In the genomic region with DNA sequence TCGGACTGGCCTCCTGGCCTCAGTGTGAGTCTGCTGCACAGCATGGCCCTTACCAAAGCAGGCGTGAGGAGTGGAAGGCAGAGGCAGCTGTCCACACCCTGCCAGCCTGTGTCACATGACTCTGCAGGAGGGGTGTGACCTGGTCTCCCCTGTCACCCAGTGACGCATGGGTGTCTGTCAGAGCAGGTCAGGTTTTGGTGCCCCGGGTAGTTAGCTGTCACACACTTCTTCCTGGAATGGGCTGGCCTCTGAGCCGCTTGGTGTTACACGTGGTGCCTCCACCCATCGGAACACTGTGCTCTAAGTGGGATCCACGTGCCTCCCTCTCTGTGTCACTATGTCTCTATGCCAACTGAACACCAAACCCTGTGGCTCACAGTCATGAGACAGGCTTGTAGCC, we compare ENCODE assay signal across 8 mouse cellular contexts. TPM values are rescaled to one million over a fixed set of nuclear protein-coding genes. Genes with fewer than 3 reads are reported as not detected.
DNase-seq lines count a peak whose midpoint lies in the region; ATAC-seq lines count a peak whose summit lies in the region.

No protein-coding gene starts in this region.

- H3K9ac ChIP-seq in midbrain, embryonic 13.5 days (replicated peaks) = no peak overlapping the region
- H3K9ac ChIP-seq in neural tube, embryonic 15.5 days (replicated peaks) = no peak overlapping the region

- H3K27ac ChIP-seq in midbrain, embryonic 13.5 days = no peak overlapping the region
- H3K27ac ChIP-seq in neural tube, embryonic 15.5 days (replicated peaks) = no peak overlapping the region

- no peak overlapping the region for H3K4me3 ChIP-seq in midbrain, embryonic 13.5 days (replicated peaks)
- H3K4me3 ChIP-seq in neural tube, embryonic 15.5 days (replicated peaks) = no peak overlapping the region

- H3K9me3 ChIP-seq in midbrain, embryonic 13.5 days = no peaks in the 10 kb centered on the region
- no peaks in the 10 kb centered on the region for H3K9me3 ChIP-seq in neural tube, embryonic 15.5 days (replicated peaks)

- H3K4me2 ChIP-seq in midbrain, embryonic 13.5 days (replicated peaks) = no peak overlapping the region
- no peak overlapping the region for H3K4me2 ChIP-seq in neural tube, embryonic 15.5 days

- no peaks in the 10 kb centered on the region for H3K27me3 ChIP-seq in midbrain, embryonic 13.5 days
- H3K27me3 ChIP-seq in neural tube, embryonic 15.5 days (replicated peaks) = no peaks in the 10 kb centered on the region

- peaks cover 63% of the 10 kb centered on the region for H3K4me1 ChIP-seq in midbrain, embryonic 13.5 days (replicated peaks)
- peaks cover 71% of the 10 kb centered on the region for H3K4me1 ChIP-seq in neural tube, embryonic 15.5 days

- DNase-seq in lung, adult 18-20 months = peak; percentile 72 to 80
- no peak for DNase-seq in lung, postnatal 4 days
- DNase-seq in c-Kit-positive CD71-positive TER-119-negative erythroid progenitor cells, embryonic 14.5 days (ENCODE audit: low read depth) = peak; percentile 56
- DNase-seq in induced T-regulatory cell, adult 2 months (ENCODE audit: low read depth) = peak; percentile 87
- DNase-seq in skeletal muscle tissue, adult 2 months (ENCODE audit: low read depth, low spot score) = peak; percentile 92
- DNase-seq in frontal cortex, postnatal 36 days (ENCODE audit: low spot score in 2 of 2) = no peak

- no peaks in the 10 kb centered on the region for H3K36me3 ChIP-seq in midbrain, embryonic 13.5 days
- no peaks in the 10 kb centered on the region for H3K36me3 ChIP-seq in neural tube, embryonic 15.5 days

- no peak for ATAC-seq in midbrain, embryonic 13.5 days
- ATAC-seq in neural tube, embryonic 15.5 days (ENCODE audit: low FRiP score) = no peak

- 89% methylated on average over 8 of the region's 8 CpGs for WGBS in midbrain, embryonic 13.5 days
- 80% methylated on average over 8 of the region's 8 CpGs for WGBS in neural tube, embryonic 15.5 days

RNA-seq across cellular contexts. Expression of a gene that starts 34.6 kb away (rescaled TPM):
- polyA plus RNA-seq in midbrain, embryonic 13.5 days (2015; fragmentation: Nextera tagmentation; extraction: Ambion mirVana) = 47.2 and 53.5 TPM in 2 replicates
- 59.7 and 62.7 TPM in 2 replicates for polyA plus RNA-seq in neural tube, embryonic 15.5 days (2015; fragmentation: Nextera tagmentation; extraction: Ambion mirVana)

Comparison
In these comparisons a context has a peak if more than half of its experiments do, and no peak if none do; other contexts are left out.
1. DNase-seq: peak in lung, adult 18-20 months (2 of 2), c-Kit-positive CD71-positive TER-119-negative erythroid progenitor cells, embryonic 14.5 days (single experiment), induced T-regulatory cell, adult 2 months (single experiment) and skeletal muscle tissue, adult 2 months (single experiment); none in lung, postnatal 4 days (0 of 2) and frontal cortex, postnatal 36 days (0 of 2).